In genomic region chr9:91420441-91420840, GRCm38 (mm10) we compare ENCODE assay signal across 13 mouse cellular contexts. TPM values are rescaled to one million over a fixed set of nuclear protein-coding genes. Genes with fewer than 3 reads are reported as not detected.
A peak's percentile ranks its signal among the peaks of the same experiment; 100 is the strongest.
DNase-seq lines count a peak whose midpoint lies in the region; ATAC-seq and TF ChIP-seq lines count a peak whose summit lies in the region.
"Had no signal": no experiment of that assay in that cellular context is flagged by ENCODE, and none has a peak within 500 bp of the region (broad histone marks: within the 10 kb centered on the region; RNA-seq: fewer than 3 reads in every experiment).

No protein-coding gene starts in this region.

- ATAC-seq in heart, embryonic 12.5 days (ENCODE audit: insufficient number of reproducible peaks, low FRiP score), result no peak
- ATAC-seq in embryonic facial prominence, embryonic 14.5 days (ENCODE audit: low read depth), result no peak
- ATAC-seq in hindbrain, embryonic 14.5 days (ENCODE audit: low FRiP score), result no peak
- ATAC-seq in neural tube, embryonic 11.5 days (ENCODE audit: insufficient read depth, low FRiP score, low TSS enrichment), result no peak; the same call in 1 of the 2 replicates

- H3K4me1 ChIP-seq in heart, embryonic 12.5 days (replicated peaks), result no peaks in the 10 kb centered on the region
- no peaks in the 10 kb centered on the region for H3K4me1 ChIP-seq in embryonic facial prominence, embryonic 14.5 days (ENCODE audit: control insufficient read depth, insufficient read depth, low read length)
- 0 out of 2 replicates have a peak, but pooled peaks cover 4% of the 10 kb centered on the region for H3K4me1 ChIP-seq in hindbrain, embryonic 14.5 days (replicated peaks; ENCODE audit: control insufficient read depth, insufficient read depth, low read length)
- H3K4me1 ChIP-seq in neural tube, embryonic 11.5 days (ENCODE audit: control insufficient read depth, insufficient read depth, low read length), result no peaks in the 10 kb centered on the region; the same call in 1 of the 2 replicates
- H3K4me1 ChIP-seq: lung, embryonic 15.5 days had no signal

- no peak for DNase-seq in heart, postnatal 36 days
- DNase-seq in embryonic facial prominence, embryonic 14.5 days (ENCODE audit: low spot score), result no peak
- DNase-seq in hindbrain, embryonic 14.5 days (ENCODE audit: low spot score), result no peak
- no peak for DNase-seq in neural tube, embryonic 11.5 days (ENCODE audit: low spot score)
- no peak for DNase-seq in B cell, adult 2 months
- no peak for DNase-seq in kidney, adult 9 months
- DNase-seq in layer of hippocampus, adult 2 months (ENCODE audit: low spot score in 2 of 2), result no peak
- DNase-seq: gastrocnemius, adult 2 months; kidney, adult 2 months; thymus, postnatal 4 days had no signal

- H3K36me3 ChIP-seq in heart, embryonic 12.5 days, result no peaks in the 10 kb centered on the region
- no peaks in the 10 kb centered on the region for H3K36me3 ChIP-seq in embryonic facial prominence, embryonic 14.5 days (ENCODE audit: control insufficient read depth, insufficient read depth, low read length)
- H3K36me3 ChIP-seq in hindbrain, embryonic 14.5 days (replicated peaks; ENCODE audit: control insufficient read depth, insufficient read depth), result no peaks in the 10 kb centered on the region
- H3K36me3 ChIP-seq in neural tube, embryonic 11.5 days (ENCODE audit: control insufficient read depth, insufficient read depth, low read length), result no peaks in the 10 kb centered on the region
- H3K36me3 ChIP-seq: lung, embryonic 15.5 days had no signal

- H3K9ac ChIP-seq in heart, embryonic 12.5 days, result no peak overlapping the region
- no peak overlapping the region for H3K9ac ChIP-seq in embryonic facial prominence, embryonic 14.5 days (ENCODE audit: low read depth, low read length)
- 0 out of 2 replicates have a peak overlapping the region, but pooled peaks have one; percentile 24 for H3K9ac ChIP-seq in hindbrain, embryonic 14.5 days
- peak overlapping the region; percentile 14; the same call in 1 of the 2 replicates for H3K9ac ChIP-seq in neural tube, embryonic 11.5 days (ENCODE audit: low read length)
- H3K9ac ChIP-seq: lung, embryonic 15.5 days had no signal

- intact Hi-C loops in heart, postnatal 36 days (cut with DNase I), result no loop called here

- no peak overlapping the region for H3K27ac ChIP-seq in heart, embryonic 12.5 days (ENCODE audit: poor library complexity, severe bottlenecking)
- H3K27ac ChIP-seq in embryonic facial prominence, embryonic 14.5 days (replicated peaks; ENCODE audit: low read depth, low read length), result no peak overlapping the region
- no peak overlapping the region for H3K27ac ChIP-seq in hindbrain, embryonic 14.5 days
- no peak overlapping the region for H3K27ac ChIP-seq in neural tube, embryonic 11.5 days (ENCODE audit: low read depth, low read length)
- H3K27ac ChIP-seq in layer of hippocampus, adult 2 months, result no peak overlapping the region
- H3K27ac ChIP-seq: gastrocnemius, adult 2 months; lung, embryonic 15.5 days had no signal

- peak overlapping the region; percentile 14; the same call in 1 of the 2 replicates for H3K4me2 ChIP-seq in heart, embryonic 12.5 days
- H3K4me2 ChIP-seq in embryonic facial prominence, embryonic 14.5 days (ENCODE audit: low read depth, low read length), result peak overlapping the region; percentile 20; the same call in 1 of the 2 replicates
- peak overlapping the region; percentile 45 for H3K4me2 ChIP-seq in hindbrain, embryonic 14.5 days (replicated peaks)
- H3K4me2 ChIP-seq in neural tube, embryonic 11.5 days (ENCODE audit: low read depth), result peak overlapping the region; percentile 33
- H3K4me2 ChIP-seq: lung, embryonic 15.5 days had no signal

- peaks cover 62% of the 10 kb centered on the region for H3K27me3 ChIP-seq in heart, embryonic 12.5 days (replicated peaks)
- H3K27me3 ChIP-seq in embryonic facial prominence, embryonic 14.5 days (replicated peaks; ENCODE audit: control insufficient read depth, insufficient read depth, low read length), result peaks cover 66% of the 10 kb centered on the region
- peaks cover 63% of the 10 kb centered on the region for H3K27me3 ChIP-seq in hindbrain, embryonic 14.5 days (ENCODE audit: control insufficient read depth, insufficient read depth, low read length)
- H3K27me3 ChIP-seq in neural tube, embryonic 11.5 days (ENCODE audit: control insufficient read depth, insufficient read depth, low read length), result peaks cover 31% of the 10 kb centered on the region

- H3K9me3 ChIP-seq in heart, embryonic 12.5 days (replicated peaks), result no peaks in the 10 kb centered on the region
- H3K9me3 ChIP-seq in embryonic facial prominence, embryonic 14.5 days (ENCODE audit: control insufficient read depth, low read length), result no peaks in the 10 kb centered on the region
- no peaks in the 10 kb centered on the region for H3K9me3 ChIP-seq in hindbrain, embryonic 14.5 days (ENCODE audit: control insufficient read depth, low read length)
- no peaks in the 10 kb centered on the region for H3K9me3 ChIP-seq in neural tube, embryonic 11.5 days (ENCODE audit: control insufficient read depth, low read length)
- H3K9me3 ChIP-seq: lung, embryonic 15.5 days had no signal

- no peak overlapping the region for H3K4me3 ChIP-seq in heart, embryonic 12.5 days
- no peak overlapping the region; the same call in 1 of the 2 replicates for H3K4me3 ChIP-seq in embryonic facial prominence, embryonic 14.5 days (ENCODE audit: low read depth, low read length)
- H3K4me3 ChIP-seq in hindbrain, embryonic 14.5 days (replicated peaks; ENCODE audit: low read length), result peak overlapping the region; percentile 22
- H3K4me3 ChIP-seq in neural tube, embryonic 11.5 days (ENCODE audit: low read depth, low read length), result peak overlapping the region; percentile 20
- no peak overlapping the region for H3K4me3 ChIP-seq in layer of hippocampus, adult 2 months
- H3K4me3 ChIP-seq: gastrocnemius, adult 2 months; lung, embryonic 15.5 days had no signal

- 2% methylated on average over 18 of the region's 18 CpGs for WGBS in heart, embryonic 12.5 days
- under 1% methylated on average over 18 of the region's 18 CpGs for WGBS in embryonic facial prominence, embryonic 14.5 days
- WGBS in hindbrain, embryonic 14.5 days, result 1% methylated on average over 18 of the region's 18 CpGs
- 2% methylated on average over 18 of the region's 18 CpGs for WGBS in neural tube, embryonic 11.5 days

- TF ChIP-seq CTCF in layer of hippocampus, adult 2 months (conservative IDR thresholded peaks at IDR 0.05), result no peak

RNA-seq across cellular contexts. Expression of gene Zic1, which starts 54.8 kb away (rescaled TPM):
- 0.08 TPM in 1 of 2 replicates, not detected in the other for polyA plus RNA-seq in heart, embryonic 12.5 days (2016; fragmentation: Nextera tagmentation; extraction: Ambion mirVana)
- under 1 TPM in 1 of 2 experiments, not detected in 1; 0.61 TPM for total RNA-seq in heart, postnatal 36 days (2021)
- 2.7 and 2.8 TPM in 2 replicates for polyA plus RNA-seq in embryonic facial prominence, embryonic 14.5 days (2014; fragmentation: Nextera tagmentation; extraction: Ambion mirVana)
- 21.4 and 25.1 TPM in 2 replicates for polyA plus RNA-seq in hindbrain, embryonic 14.5 days (2014; fragmentation: Nextera tagmentation; extraction: Ambion mirVana)
- 17.3 and 17.9 TPM in 2 replicates for polyA plus RNA-seq in neural tube, embryonic 11.5 days (2014; fragmentation: Nextera tagmentation; extraction: Ambion mirVana)
- 10 to 100 TPM; 12.1 to 18.4 TPM for total RNA-seq in layer of hippocampus, adult 2 months (2021)
- polyA plus RNA-seq: heart, postnatal 0 days; kidney, adult 2 months had no signal

RNA-seq across cellular contexts. Expression of gene Zic4, which starts 58.2 kb away (rescaled TPM):
- 0.27 TPM in 1 of 2 replicates, not detected in the other for polyA plus RNA-seq in heart, embryonic 12.5 days (2016; fragmentation: Nextera tagmentation; extraction: Ambion mirVana)
- not detected for total RNA-seq in heart, postnatal 36 days (2021)
- polyA plus RNA-seq in embryonic facial prominence, embryonic 14.5 days (2014; fragmentation: Nextera tagmentation; extraction: Ambion mirVana), result 7.6 and 9.7 TPM in 2 replicates
- polyA plus RNA-seq in hindbrain, embryonic 14.5 days (2014; fragmentation: Nextera tagmentation; extraction: Ambion mirVana), result 47.8 and 54.9 TPM in 2 replicates
- polyA plus RNA-seq in neural tube, embryonic 11.5 days (2014; fragmentation: Nextera tagmentation; extraction: Ambion mirVana), result 52.2 and 58.1 TPM in 2 replicates
- total RNA-seq in layer of hippocampus, adult 2 months (2021), result 1 to 10 TPM; 2.8 to 3.3 TPM
- total RNA-seq: gastrocnemius, adult 2 months had no signal
- polyA plus RNA-seq: heart, postnatal 0 days; kidney, adult 2 months; lung, embryonic 15.5 days had no signal

Comparison
In these comparisons a context has a peak if more than half of its experiments do, and no peak if none do; other contexts are left out.
1. H3K4me3 ChIP-seq: peak in hindbrain, embryonic 14.5 days (single experiment) and neural tube, embryonic 11.5 days (single experiment); none in heart, embryonic 12.5 days (single experiment), embryonic facial prominence, embryonic 14.5 days (single experiment) and layer of hippocampus, adult 2 months (single experiment).
2. H3K9ac ChIP-seq: peak in hindbrain, embryonic 14.5 days (single experiment) and neural tube, embryonic 11.5 days (single experiment); none in heart, embryonic 12.5 days (single experiment) and embryonic facial prominence, embryonic 14.5 days (single experiment).
3. Peak in every context shown above with its lines, with median percentiles within 50 percentile points of each other: H3K4me2 ChIP-seq.